Mouse (Mus musculus) CD4-positive naive resting alpha-beta T cell, adult 57 days (primary cell): ENCODE measurements around the gene Zc3h12c. TPM values are rescaled to one million over a fixed set of nuclear protein-coding genes. Genes with fewer than 3 reads are reported as not detected.

Experiments used
- total RNA-seq: library from RNA; stranded (reverse); gene quantifications from one replicate; pipeline ENCODE4 v1.2.4, GENCODE M21; 2023

Zc3h12c gene
- total RNA-seq = 0.65 TPM

DNA sequence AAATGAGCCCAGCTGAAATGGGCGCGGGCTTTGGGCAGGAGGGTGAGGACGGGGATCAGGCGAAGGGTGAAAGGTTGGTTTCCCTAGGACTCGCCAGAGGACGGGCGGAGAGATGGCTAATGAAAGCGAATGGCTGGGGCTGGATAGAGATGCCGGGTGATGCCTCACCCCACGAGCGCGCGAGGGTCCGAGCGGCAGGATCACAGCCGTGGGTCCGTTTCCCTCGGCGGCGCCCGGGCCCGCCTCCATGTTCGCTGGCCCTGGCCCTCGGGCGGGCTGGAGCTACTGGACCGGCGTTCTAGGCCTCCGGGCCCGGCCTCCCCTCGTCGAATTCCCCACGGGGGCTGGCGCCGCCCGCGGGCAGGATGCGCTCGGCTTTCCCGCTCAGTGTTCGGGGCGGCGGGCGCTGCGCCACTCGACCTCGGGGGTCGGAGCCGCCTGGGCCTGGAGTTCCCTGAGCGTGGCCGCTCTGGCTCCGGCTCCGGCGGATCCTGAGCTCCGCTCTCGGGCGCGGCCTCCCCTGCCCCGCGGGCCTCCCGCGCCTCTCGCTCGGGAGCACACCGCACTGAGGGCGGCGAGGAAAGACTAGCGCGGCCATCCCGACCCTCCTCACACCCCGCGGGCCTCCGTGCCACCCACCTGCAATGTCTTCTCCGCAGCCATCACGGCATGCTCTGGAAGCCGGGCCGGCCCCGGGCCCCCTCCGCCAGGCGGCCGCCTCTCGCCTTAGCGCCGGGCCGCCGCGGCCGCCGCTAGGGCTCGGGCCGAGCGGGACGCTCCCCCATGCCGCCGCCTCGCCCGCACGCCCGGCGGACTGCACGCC, at the start of gene Zc3h12c:
Zc3h12c (minus strand) TSS at position 710 of the 823 bp plus-strand sequence.

Other genes starting within 250 kb of the Zc3h12c start
- gene Fdx1, start 205.0 kb downstream of the Zc3h12c start, total RNA-seq = 16.0 TPM
- 65.4 TPM for gene Rdx, start 121.4 kb downstream of the Zc3h12c start, total RNA-seq